Comparison of ENCODE assay signal across 11 mouse cellular contexts in the genomic region with DNA sequence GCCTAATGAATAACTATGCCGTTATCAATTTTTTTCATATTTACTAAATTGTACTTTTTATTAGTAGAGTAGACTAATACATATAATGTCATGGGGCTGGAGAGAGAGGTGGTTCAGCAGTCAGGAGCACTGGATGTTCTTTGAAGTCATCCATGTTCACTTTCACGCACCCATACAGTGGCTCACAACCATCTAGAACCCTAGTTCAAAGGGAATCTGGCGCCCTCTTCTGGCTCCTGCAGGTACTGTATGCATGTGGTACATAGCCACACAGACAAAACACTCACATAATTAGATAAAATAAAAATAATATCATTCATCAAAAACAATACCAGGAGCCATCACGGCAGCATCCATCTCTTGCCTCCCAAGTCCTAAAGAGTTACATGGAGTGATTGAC. TPM values are rescaled to one million over a fixed set of nuclear protein-coding genes. Genes with fewer than 3 reads are reported as not detected.
DNase-seq lines count a peak whose midpoint lies in the region; ATAC-seq and TF ChIP-seq lines count a peak whose summit lies in the region.
"Had no signal": no experiment of that assay in that cellular context is flagged by ENCODE, and none has a peak within 500 bp of the region (broad histone marks: within the 10 kb centered on the region; RNA-seq: fewer than 3 reads in every experiment).

No protein-coding gene starts in this region.

- no peak for ATAC-seq in liver, embryonic 11.5 days (replicated peaks; ENCODE audit: low FRiP score)
- ATAC-seq in stomach, postnatal 0 days (ENCODE audit: low FRiP score, low TSS enrichment) = no peak

- TF ChIP-seq POLR2A in liver, adult 2 months (IDR thresholded peaks at IDR 0.05; ENCODE audit: extremely low read depth, insufficient read depth, low read length) = no peak
- TF ChIP-seq POLR2A in cortical plate, adult 2 months (IDR thresholded peaks at IDR 0.05; ENCODE audit: extremely low read depth, insufficient read depth, low read length) = no peak

- intact Hi-C loops in heart, postnatal 25 days (cut with DNase I) = no loop called here

- TF ChIP-seq EP300 in stomach, postnatal 0 days (optimal IDR thresholded peaks at IDR 0.05) = no peak

- H3K79me2 ChIP-seq in liver, adult 2 months (ENCODE audit: control insufficient read depth, insufficient read depth, low read length) = no peaks in the 10 kb centered on the region

- peak; percentile 47 to 60 for DNase-seq in cerebellum, postnatal 10 days
- no peak for DNase-seq in cerebellum, adult 18-20 months
- no peak for DNase-seq in liver, adult 2 months (ENCODE audit: extremely low read depth, low read depth, low spot score)
- DNase-seq in liver, embryonic 11.5 days (ENCODE audit: low spot score) = no peak
- DNase-seq in stomach, postnatal 0 days (ENCODE audit: low spot score) = no peak
- no peak for DNase-seq in heart, postnatal 25 days (ENCODE audit: low spot score)
- DNase-seq in heart, adult 8-10 months (ENCODE audit: low spot score) = no peak

- H3K4me2 ChIP-seq in liver, embryonic 11.5 days = no peak overlapping the region
- H3K4me2 ChIP-seq in stomach, postnatal 0 days (replicated peaks; ENCODE audit: low read depth) = no peak overlapping the region
- H3K4me2 ChIP-seq: hindbrain, embryonic 13.5 days; limb, embryonic 15.5 days; stomach, embryonic 15.5 days had no signal

- H3K9me3 ChIP-seq in liver, embryonic 11.5 days (ENCODE audit: control insufficient read depth, low read length) = no peaks in the 10 kb centered on the region
- H3K9me3 ChIP-seq in stomach, postnatal 0 days (ENCODE audit: control insufficient read depth, low read length) = no peaks in the 10 kb centered on the region
- H3K9me3 ChIP-seq: hindbrain, embryonic 13.5 days; limb, embryonic 15.5 days; stomach, embryonic 15.5 days had no signal

- H3K4me1 ChIP-seq in liver, adult 2 months (ENCODE audit: control insufficient read depth, insufficient read depth, low read length) = no peaks in the 10 kb centered on the region
- H3K4me1 ChIP-seq in liver, embryonic 11.5 days (replicated peaks; ENCODE audit: control insufficient read depth, insufficient read depth, low read length) = no peaks in the 10 kb centered on the region
- no peaks in the 10 kb centered on the region for H3K4me1 ChIP-seq in cortical plate, adult 2 months (ENCODE audit: control insufficient read depth, insufficient read depth, low read length)
- H3K4me1 ChIP-seq in stomach, postnatal 0 days (replicated peaks; ENCODE audit: control insufficient read depth, insufficient read depth) = no peaks in the 10 kb centered on the region
- H3K4me1 ChIP-seq: hindbrain, embryonic 13.5 days; limb, embryonic 15.5 days; stomach, embryonic 15.5 days had no signal

- no peaks in the 10 kb centered on the region for H3K36me3 ChIP-seq in liver, adult 2 months (ENCODE audit: control insufficient read depth, insufficient read depth, low read length)
- H3K36me3 ChIP-seq in liver, embryonic 11.5 days (ENCODE audit: control insufficient read depth, insufficient read depth, low read length) = no peaks in the 10 kb centered on the region
- no peaks in the 10 kb centered on the region for H3K36me3 ChIP-seq in stomach, postnatal 0 days (ENCODE audit: control insufficient read depth, insufficient read depth, low read length)
- H3K36me3 ChIP-seq: limb, embryonic 15.5 days; stomach, embryonic 15.5 days had no signal

- H3K27ac ChIP-seq in liver, adult 2 months (replicated peaks; ENCODE audit: insufficient read depth, low read depth, low read length) = no peak overlapping the region
- H3K27ac ChIP-seq in liver, embryonic 11.5 days (ENCODE audit: low read depth, low read length) = no peak overlapping the region
- H3K27ac ChIP-seq in cortical plate, adult 2 months (ENCODE audit: insufficient read depth, low read length) = no peak overlapping the region
- H3K27ac ChIP-seq in stomach, postnatal 0 days (replicated peaks) = no peak overlapping the region
- H3K27ac ChIP-seq: hindbrain, embryonic 13.5 days; limb, embryonic 15.5 days; stomach, embryonic 15.5 days had no signal

- H3K9ac ChIP-seq in liver, adult 2 months (ENCODE audit: low read depth, low read length) = no peak overlapping the region
- no peak overlapping the region for H3K9ac ChIP-seq in liver, embryonic 11.5 days (ENCODE audit: low read depth, low read length)
- H3K9ac ChIP-seq in stomach, postnatal 0 days (ENCODE audit: low read length) = no peak overlapping the region
- H3K9ac ChIP-seq: hindbrain, embryonic 13.5 days; limb, embryonic 15.5 days; stomach, embryonic 15.5 days had no signal

- 74% methylated on average over 4 of the region's 4 CpGs for WGBS in liver, adult 2 months
- 75% methylated on average over 4 of the region's 4 CpGs for WGBS in liver, embryonic 11.5 days
- WGBS in stomach, postnatal 0 days = 78% methylated on average over 4 of the region's 4 CpGs

- peak; percentile 17; the same call in 1 of the 2 replicates for TF ChIP-seq CTCF in liver, adult 2 months (IDR thresholded peaks at IDR 0.05; ENCODE audit: low read depth, low read length)
- peak; percentile 19; the same call in 1 of the 2 replicates for TF ChIP-seq CTCF in cortical plate, adult 2 months (IDR thresholded peaks at IDR 0.05; ENCODE audit: extremely low read depth, insufficient read depth, low read length)
- peak; percentile 58 for TF ChIP-seq CTCF in stomach, postnatal 0 days (IDR thresholded peaks at IDR 0.05; ENCODE audit: low read depth)

- H3K4me3 ChIP-seq in liver, adult 2 months (ENCODE audit: insufficient read depth, low read depth, low read length) = no peak overlapping the region
- no peak overlapping the region for H3K4me3 ChIP-seq in liver, embryonic 11.5 days (ENCODE audit: low read depth, low read length)
- no peak overlapping the region for H3K4me3 ChIP-seq in cortical plate, adult 2 months (ENCODE audit: insufficient read depth, low read length)
- H3K4me3 ChIP-seq in stomach, postnatal 0 days (ENCODE audit: low read depth, low read length) = no peak overlapping the region
- H3K4me3 ChIP-seq: hindbrain, embryonic 13.5 days; limb, embryonic 15.5 days; stomach, embryonic 15.5 days had no signal

- no peaks in the 10 kb centered on the region for H3K27me3 ChIP-seq in liver, adult 2 months (ENCODE audit: control insufficient read depth, insufficient read depth, low read length)
- H3K27me3 ChIP-seq in liver, embryonic 11.5 days (replicated peaks; ENCODE audit: control insufficient read depth, insufficient read depth, low read length) = no peaks in the 10 kb centered on the region
- no peaks in the 10 kb centered on the region for H3K27me3 ChIP-seq in stomach, postnatal 0 days (ENCODE audit: control insufficient read depth, insufficient read depth, low read length)
- H3K27me3 ChIP-seq: hindbrain, embryonic 13.5 days; limb, embryonic 15.5 days; stomach, embryonic 15.5 days had no signal

RNA-seq across cellular contexts. Expression of a gene that starts 36.0 kb away (rescaled TPM):
- total RNA-seq in liver, adult 2 months (2014; rRNA removed) = 5.0 and 7.2 TPM in 2 replicates
- 0.78 and 0.98 TPM in 2 replicates for polyA plus RNA-seq in liver, adult 2 months (2012; rRNA removed)
- 12.6 and 13.4 TPM in 2 replicates for polyA plus RNA-seq in liver, embryonic 11.5 days (2014; fragmentation: Nextera tagmentation; extraction: Ambion mirVana)
- 6.6 and 7.0 TPM in 2 replicates for polyA plus RNA-seq in cortical plate, adult 2 months (2012; rRNA removed)
- polyA plus RNA-seq in stomach, postnatal 0 days (2015; fragmentation: Nextera tagmentation; extraction: Ambion mirVana) = 8.4 and 10.0 TPM in 2 replicates
- total RNA-seq in heart, postnatal 25 days (2021) = 10 to 100 TPM in 1 of 2 experiments, 1 to 10 TPM in 1; 9.1 to 10.4 TPM
- total RNA-seq in heart, adult 8-10 months (2022) = 1 to 10 TPM; 8.5 to 9.4 (median 8.8) TPM

RNA-seq across cellular contexts. Expression of a gene that starts 54.3 kb away (rescaled TPM):
- total RNA-seq in liver, adult 2 months (2014; rRNA removed) = 0.67 and 0.83 TPM in 2 replicates
- polyA plus RNA-seq in liver, adult 2 months (2012; rRNA removed) = 0.20 and 0.39 TPM in 2 replicates
- 94.5 and 99.7 TPM in 2 replicates for polyA plus RNA-seq in liver, embryonic 11.5 days (2014; fragmentation: Nextera tagmentation; extraction: Ambion mirVana)
- 1.4 and 2.0 TPM in 2 replicates for polyA plus RNA-seq in cortical plate, adult 2 months (2012; rRNA removed)
- 12.7 and 15.8 TPM in 2 replicates for polyA plus RNA-seq in stomach, postnatal 0 days (2015; fragmentation: Nextera tagmentation; extraction: Ambion mirVana)
- 1 to 10 TPM in 1 of 2 experiments, under 1 TPM in 1; 0.55 to 1.9 TPM for total RNA-seq in heart, postnatal 25 days (2021)
- total RNA-seq in heart, adult 8-10 months (2022) = 1 to 10 TPM in 1 of 4 experiments, under 1 TPM in 3; 0.49 to 1.8 (median 0.90) TPM

Comparison
In these comparisons a context has a peak if more than half of its experiments do, and no peak if none do; other contexts are left out.
1. DNase-seq: peak in cerebellum, postnatal 10 days (2 of 2); none in cerebellum, adult 18-20 months (0 of 2), liver, adult 2 months (single experiment), liver, embryonic 11.5 days (single experiment), stomach, postnatal 0 days (single experiment), heart, postnatal 25 days (single experiment) and heart, adult 8-10 months (single experiment).
2. Peak in every context shown above with its lines, with median percentiles within 50 percentile points of each other: CTCF ChIP-seq.